Comparison of ENCODE assay signal across 24 mouse cellular contexts in the genomic region with DNA sequence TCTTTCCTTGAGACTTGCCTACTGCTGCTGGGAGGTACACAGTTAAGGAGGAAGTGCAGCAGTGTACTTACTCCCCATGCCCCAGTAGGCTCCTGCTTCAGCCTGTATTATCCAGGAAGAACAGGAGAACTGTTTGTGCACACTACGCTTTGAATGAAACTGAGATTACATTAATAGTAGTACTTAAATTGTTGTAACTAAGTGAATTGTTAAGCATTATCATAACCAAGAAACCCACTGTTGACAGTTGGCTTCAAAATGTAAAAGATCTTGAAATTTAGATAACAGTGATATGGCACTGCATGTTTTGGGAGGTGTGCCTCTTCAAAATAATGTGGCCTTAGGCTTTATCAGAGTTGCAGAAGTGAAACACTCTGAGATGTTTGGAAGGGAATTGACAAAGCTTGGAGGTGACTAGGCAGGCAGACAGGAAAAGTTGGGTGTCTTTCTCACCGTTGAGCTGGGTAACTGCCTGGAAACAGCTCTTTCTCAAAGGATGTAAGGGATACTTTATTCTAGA.
A peak's percentile ranks its signal among the peaks of the same experiment; 100 is the strongest.
DNase-seq lines count a peak whose midpoint lies in the region; ATAC-seq and TF ChIP-seq lines count a peak whose summit lies in the region.
"Had no signal": no experiment of that assay in that cellular context is flagged by ENCODE, and none has a peak within 500 bp of the region (broad histone marks: within the 10 kb centered on the region; RNA-seq: fewer than 3 reads in every experiment).

No protein-coding gene starts in this region.

- WGBS in spleen, adult 2 months, result 41% methylated on average over 2 of the region's 2 CpGs
- WGBS in liver, embryonic 13.5 days (ENCODE audit: insufficient replicate concordance), result 33% methylated on average over 2 of the region's 2 CpGs
- WGBS in cerebellum, adult 2 months, result 50% methylated on average over 2 of the region's 2 CpGs
- WGBS in forebrain, embryonic 11.5 days, result 86% methylated on average over 2 of the region's 2 CpGs

- no peaks in the 10 kb centered on the region for H3K27me3 ChIP-seq in spleen, adult 2 months (ENCODE audit: control insufficient read depth, insufficient read depth, low read length)
- no peaks in the 10 kb centered on the region for H3K27me3 ChIP-seq in liver, embryonic 13.5 days
- no peaks in the 10 kb centered on the region for H3K27me3 ChIP-seq in cerebellum, adult 2 months (ENCODE audit: control insufficient read depth, insufficient read depth, low read length)
- no peaks in the 10 kb centered on the region for H3K27me3 ChIP-seq in forebrain, embryonic 11.5 days (ENCODE audit: control insufficient read depth, insufficient read depth, low read length)
- H3K27me3 ChIP-seq: embryonic facial prominence, embryonic 15.5 days; lung, embryonic 15.5 days; midbrain, embryonic 15.5 days; neural tube, embryonic 12.5 days; Patski; stomach, embryonic 15.5 days had no signal

- TF ChIP-seq POLR2A in spleen, adult 2 months (IDR thresholded peaks at IDR 0.05; ENCODE audit: low read depth, low read length), result no peak
- TF ChIP-seq POLR2A in cerebellum, adult 2 months (IDR thresholded peaks at IDR 0.05; ENCODE audit: borderline replicate concordance, insufficient read depth, low read length), result no peak

- H3K4me1 ChIP-seq in spleen, adult 2 months (ENCODE audit: control insufficient read depth, insufficient read depth, insufficient read length), result peaks cover 25% of the 10 kb centered on the region
- H3K4me1 ChIP-seq in liver, embryonic 13.5 days (replicated peaks), result peaks cover 51% of the 10 kb centered on the region
- H3K4me1 ChIP-seq in cerebellum, adult 2 months (ENCODE audit: control insufficient read depth, insufficient read depth, low read length), result peaks cover 15% of the 10 kb centered on the region
- H3K4me1 ChIP-seq in forebrain, embryonic 11.5 days (replicated peaks; ENCODE audit: control insufficient read depth, insufficient read depth, low read length), result peaks cover 2% of the 10 kb centered on the region; the same call in 1 of the 2 replicates
- H3K4me1 ChIP-seq: embryonic facial prominence, embryonic 15.5 days; stomach, embryonic 15.5 days had no signal

- H3K27ac ChIP-seq in spleen, adult 2 months (ENCODE audit: insufficient read depth, low read length), result peak overlapping the region; percentile 26; the same call in 1 of the 2 replicates
- no peak overlapping the region for H3K27ac ChIP-seq in liver, embryonic 13.5 days
- no peak overlapping the region for H3K27ac ChIP-seq in cerebellum, adult 2 months (ENCODE audit: insufficient read depth, low read length)
- no peak overlapping the region for H3K27ac ChIP-seq in forebrain, embryonic 11.5 days (ENCODE audit: low read depth, low read length)
- H3K27ac ChIP-seq: embryonic facial prominence, embryonic 15.5 days; kidney, postnatal 0 days; limb, embryonic 10.5 days; lung, embryonic 15.5 days; midbrain, embryonic 15.5 days; neural tube, embryonic 12.5 days; stomach, embryonic 15.5 days had no signal

- ATAC-seq in frontal cortex, adult (ENCODE audit: low TSS enrichment), result 0 out of 2 replicates have a peak, but pooled peaks have one; percentile 19
- ATAC-seq in liver, embryonic 13.5 days (ENCODE audit: low read depth), result 0 out of 2 replicates have a peak, but pooled peaks have one; percentile 44
- no peak for ATAC-seq in erythroblast, adult 5-6 weeks (replicated peaks; ENCODE audit: low FRiP score, poor library complexity, severe bottlenecking)
- no peak for ATAC-seq in forebrain, embryonic 11.5 days (replicated peaks; ENCODE audit: low FRiP score)
- ATAC-seq: midbrain, embryonic 15.5 days; Patski had no signal

- H3K4me2 ChIP-seq in liver, embryonic 13.5 days, result no peak overlapping the region
- H3K4me2 ChIP-seq in forebrain, embryonic 11.5 days (ENCODE audit: low read depth, low read length, severe bottlenecking), result no peak overlapping the region
- H3K4me2 ChIP-seq: embryonic facial prominence, embryonic 15.5 days; heart, embryonic 11.5 days; lung, embryonic 15.5 days; midbrain, embryonic 15.5 days; neural tube, embryonic 12.5 days; stomach, embryonic 15.5 days had no signal

- H3K9ac ChIP-seq in liver, embryonic 13.5 days, result no peak overlapping the region
- H3K9ac ChIP-seq in forebrain, embryonic 11.5 days (ENCODE audit: low read length), result no peak overlapping the region
- H3K9ac ChIP-seq: embryonic facial prominence, embryonic 15.5 days; lung, embryonic 15.5 days; midbrain, embryonic 15.5 days; neural tube, embryonic 12.5 days; stomach, embryonic 15.5 days had no signal

- DNase-seq in frontal cortex, postnatal 14 days (ENCODE audit: low spot score in 2 of 2), result no peak
- no peak for DNase-seq in spleen, adult 2 months (ENCODE audit: low read depth in 1 of 2, low spot score in 2 of 2)
- DNase-seq in spleen, adult 12 weeks (ENCODE audit: low spot score), result no peak
- no peak for DNase-seq in liver, embryonic 13.5 days
- no peak for DNase-seq in cerebellum, adult 2 months
- no peak for DNase-seq in forebrain, embryonic 11.5 days (ENCODE audit: low spot score)
- DNase-seq: adrenal gland, postnatal 14 days; cerebellum, adult 9-10 months; heart, postnatal 10 days; kidney, adult 18-20 months; lung, postnatal 36 days; right cerebral cortex, postnatal 14 days; spleen, adult 18-20 months had no signal

- no peak overlapping the region for H3K4me3 ChIP-seq in spleen, adult 2 months (ENCODE audit: extremely low read depth, insufficient read depth, insufficient read length)
- H3K4me3 ChIP-seq in liver, embryonic 13.5 days (replicated peaks), result no peak overlapping the region
- no peak overlapping the region for H3K4me3 ChIP-seq in cerebellum, adult 2 months (replicated peaks; ENCODE audit: insufficient read depth, low read depth, low read length)
- no peak overlapping the region for H3K4me3 ChIP-seq in forebrain, embryonic 11.5 days (ENCODE audit: low read depth, low read length)
- H3K4me3 ChIP-seq: embryonic facial prominence, embryonic 15.5 days; limb, embryonic 10.5 days; lung, embryonic 15.5 days; midbrain, embryonic 15.5 days; neural tube, embryonic 12.5 days; stomach, embryonic 15.5 days had no signal

- TF ChIP-seq CTCF in spleen, adult 2 months (IDR thresholded peaks at IDR 0.05; ENCODE audit: extremely low read depth, insufficient read depth, insufficient read length, insufficient replicate concordance), result no peak
- TF ChIP-seq CTCF in cerebellum, adult 2 months (IDR thresholded peaks at IDR 0.05; ENCODE audit: borderline replicate concordance, insufficient read depth, low read depth, low read length), result no peak

- no peaks in the 10 kb centered on the region for H3K9me3 ChIP-seq in liver, embryonic 13.5 days (replicated peaks)
- no peaks in the 10 kb centered on the region for H3K9me3 ChIP-seq in forebrain, embryonic 11.5 days (ENCODE audit: control insufficient read depth, low read length)
- H3K9me3 ChIP-seq: embryonic facial prominence, embryonic 15.5 days; limb, embryonic 10.5 days; lung, embryonic 15.5 days; midbrain, embryonic 15.5 days; neural tube, embryonic 12.5 days; stomach, embryonic 15.5 days had no signal

- H3K36me3 ChIP-seq in spleen, adult 2 months (ENCODE audit: control insufficient read depth, insufficient read depth, low read length), result no peaks in the 10 kb centered on the region
- no peaks in the 10 kb centered on the region for H3K36me3 ChIP-seq in liver, embryonic 13.5 days
- H3K36me3 ChIP-seq in forebrain, embryonic 11.5 days (ENCODE audit: control insufficient read depth, insufficient read depth, low read length), result no peaks in the 10 kb centered on the region
- H3K36me3 ChIP-seq: embryonic facial prominence, embryonic 15.5 days; limb, embryonic 10.5 days; lung, embryonic 15.5 days; midbrain, embryonic 15.5 days; neural tube, embryonic 12.5 days; stomach, embryonic 15.5 days had no signal

Comparison
In these comparisons a context has a peak if more than half of its experiments do, and no peak if none do; other contexts are left out.
1. ATAC-seq: peak in frontal cortex, adult (single experiment) and liver, embryonic 13.5 days (single experiment); none in erythroblast, adult 5-6 weeks (single experiment) and forebrain, embryonic 11.5 days (single experiment).